Mouse (Mus musculus) brain, embryonic 14.5 days (tissue): ENCODE data around the gene Txn2.

Experiments
- CTCF ChIP-seq: fragments of 200-500 bp; IDR thresholded peaks from 2 replicates; pipeline ENCODE4 v1.5.1; 2012; ENCODE audit warnings: inconsistent platforms, mild to moderate bottlenecking, moderate library complexity, borderline replicate concordance; ENCODE audit not compliant: insufficient read depth, insufficient read length; ENCODE audit errors: extremely low read depth
- POLR2A ChIP-seq: fragments of 200-500 bp; IDR thresholded peaks from 2 replicates; pipeline ENCODE4 v1.6.1; 2012; ENCODE audit warnings: mild to moderate bottlenecking, inconsistent platforms, borderline replicate concordance; ENCODE audit not compliant: poor library complexity, insufficient read depth, insufficient read length, severe bottlenecking; ENCODE audit errors: extremely low read depth

DNA sequence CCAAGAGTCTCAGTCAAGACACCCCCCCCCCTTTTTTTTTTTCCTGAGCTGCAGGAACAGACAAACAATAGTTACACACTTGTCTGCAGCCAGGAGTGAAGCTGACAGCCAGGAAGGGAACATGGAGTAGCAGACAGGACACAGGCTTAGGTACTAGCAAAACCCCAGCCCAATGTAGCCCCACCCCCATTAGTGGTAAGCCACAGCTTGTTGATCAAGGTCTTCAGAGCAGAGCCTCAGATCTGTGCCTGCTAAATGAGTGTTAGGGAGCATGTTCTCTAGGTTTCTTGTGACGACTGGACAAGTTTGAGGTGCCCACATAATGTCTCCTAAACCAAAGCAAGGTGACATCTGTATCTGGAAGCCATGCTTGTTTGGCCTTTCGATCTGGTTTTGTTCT is 25.6 kb upstream of the Txn2 start:
- TF ChIP-seq CTCF (no peak), POLR2A (no peak)
